Mouse (Mus musculus) forebrain, embryonic 12.5 days (tissue): ENCODE measurements around the gene Bcas3. TPM values are rescaled to one million over a fixed set of nuclear protein-coding genes. Genes with fewer than 3 reads are reported as not detected.

Experiments used
- ATAC-seq: fragments of 200-750 bp; cut with Nextera tagmentation; 2 replicates; pipeline ENCODE4 v1.8.0; 2017; ENCODE audit warnings: moderate TSS enrichment; ENCODE audit not compliant: low FRiP score
- H3K27ac ChIP-seq: fragments of 300-500 bp; sonication (generic); 2 replicates; pipeline ENCODE4 v1.5.1; 2016; ENCODE audit warnings: mild to moderate bottlenecking
- H3K27me3 ChIP-seq: fragments of 300-500 bp; sonication (generic); 2 replicates; pipeline ENCODE4 v1.6.1; 2016; ENCODE audit warnings: mild to moderate bottlenecking
- H3K36me3 ChIP-seq: fragments of 300-500 bp; sonication (generic); replicated peaks from 2 replicates; pipeline ENCODE4 v1.6.1; 2016; ENCODE audit warnings: mild to moderate bottlenecking
- H3K4me1 ChIP-seq: fragments of 300-500 bp; sonication (generic); 2 replicates; pipeline ENCODE4 v1.6.1; 2016
- H3K4me2 ChIP-seq: fragments of 300-500 bp; sonication (generic); 2 replicates; pipeline ENCODE4 v1.6.1; 2016; ENCODE audit warnings: mild to moderate bottlenecking, moderate library complexity
- H3K4me3 ChIP-seq: fragments of 300-500 bp; sonication (generic); replicated peaks from 2 replicates; pipeline ENCODE4 v1.5.1; 2016; ENCODE audit warnings: mild to moderate bottlenecking
- H3K9ac ChIP-seq: fragments of 300-500 bp; sonication (generic); 2 replicates; pipeline ENCODE4 v1.6.1; 2016; ENCODE audit warnings: mild to moderate bottlenecking
- H3K9me3 ChIP-seq: fragments of 300-500 bp; sonication (generic); 2 replicates; pipeline ENCODE4 v1.6.1; 2016
- WGBS: fragments of 180-500 bp; shearing (Covaris S2); methylation state at CpG from one replicate; pipeline ENCODE4 v1.1.7; 2016; 5-methylcytosine and 5-hydroxymethylcytosine counted together
- polyA plus RNA-seq: library from polyadenylated mRNA; unstranded; fragments of >200 nt; fragmentation: Nextera tagmentation; extraction: Ambion mirVana; gene quantifications from 2 replicates; pipeline ENCODE4 v1.2.1, GENCODE M21; 2016

Bcas3 gene
- polyA plus RNA-seq, 1 experiment from 2014 or later = 19.1 TPM

DNA sequence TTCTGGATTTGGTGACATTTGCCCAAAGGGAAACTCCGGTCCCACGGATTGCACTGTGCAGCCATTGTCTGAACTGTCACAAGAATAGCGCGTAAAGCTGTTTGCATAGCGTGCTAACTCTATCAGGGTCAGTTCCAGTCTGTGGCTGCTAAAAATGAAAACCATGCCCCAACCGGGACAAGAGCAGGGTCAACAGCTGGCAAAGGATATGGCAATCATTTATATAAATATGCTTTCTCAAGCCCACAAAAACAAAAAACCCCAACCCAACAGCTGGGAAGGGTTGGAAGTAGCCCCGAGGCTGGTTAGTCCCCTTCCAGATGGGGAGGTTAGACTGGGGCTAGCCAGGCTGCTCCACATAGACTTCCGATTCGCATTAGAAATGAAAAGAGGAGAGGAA lies 314.8 kb downstream of the Bcas3 start:
- H3K27ac ChIP-seq = no peak overlapping the region
- no peak overlapping the region for H3K9ac ChIP-seq
- no peak overlapping the region for H3K4me2 ChIP-seq
- H3K36me3 ChIP-seq = no peaks in the 10 kb centered on the region
- no peaks in the 10 kb centered on the region for H3K9me3 ChIP-seq
- 60% methylated on average over 9 of the region's 9 CpGs for WGBS
- no peak for ATAC-seq
- peaks cover 13% of the 10 kb centered on the region; the same call in 1 of the 2 replicates for H3K4me1 ChIP-seq
- no peak overlapping the region for H3K4me3 ChIP-seq
- H3K27me3 ChIP-seq = 0 out of 2 replicates have a peak, but pooled peaks cover 4% of the 10 kb centered on the region

GRCm38 (mm10) chr11:85672881-85673475 lies 320.0 kb downstream of the Bcas3 start:
- no peak overlapping the region for H3K4me2 ChIP-seq
- no peak overlapping the region for H3K4me3 ChIP-seq
- peaks cover 10% of the 10 kb centered on the region for H3K4me1 ChIP-seq
- no peak overlapping the region for H3K27ac ChIP-seq
- H3K9me3 ChIP-seq = no peaks in the 10 kb centered on the region
- ATAC-seq = no peak
- H3K27me3 ChIP-seq = peaks cover 23% of the 10 kb centered on the region
- H3K36me3 ChIP-seq = no peaks in the 10 kb centered on the region
- H3K9ac ChIP-seq = no peak overlapping the region
- WGBS = 81% methylated on average over 10 of the region's 10 CpGs

DNA sequence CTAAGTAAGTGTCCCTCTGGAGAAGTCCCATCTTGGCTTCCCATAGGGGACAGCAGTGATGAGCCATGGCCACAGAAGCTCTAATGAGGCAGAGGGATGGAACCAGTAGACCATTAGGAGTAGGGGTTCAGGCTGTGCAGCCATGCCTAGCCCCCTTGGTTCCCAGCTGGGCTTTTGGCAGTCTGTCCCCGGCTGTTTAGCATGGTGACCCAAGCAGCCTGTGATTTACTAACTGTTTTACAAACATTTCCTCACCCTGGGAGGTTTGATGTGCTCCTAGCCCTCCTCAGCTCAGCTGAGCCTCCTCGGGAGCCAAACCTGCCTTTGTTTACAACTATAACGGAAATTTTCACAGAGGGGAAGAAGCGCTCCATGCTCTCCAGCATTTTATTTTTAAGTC lies 322.3 kb downstream of the Bcas3 start:
- Histone ChIP-seq H3K9ac (no peak overlapping the region), H3K27me3 (peaks cover 23% of the 10 kb centered on the region), H3K4me2 (no peak overlapping the region), H3K4me3 (no peak overlapping the region), H3K4me1 (peaks cover 17% of the 10 kb centered on the region), H3K9me3 (no peaks in the 10 kb centered on the region), H3K27ac (no peak overlapping the region), H3K36me3 (no peaks in the 10 kb centered on the region)
- no peak for ATAC-seq
- WGBS = 55% methylated on average over 4 of the region's 4 CpGs

- no peak overlapping the region for H3K4me3 ChIP-seq
- no peak overlapping the region for H3K9ac ChIP-seq
- H3K4me2 ChIP-seq = no peak overlapping the region
- no peak for ATAC-seq
- no peaks in the 10 kb centered on the region for H3K36me3 ChIP-seq
- no peaks in the 10 kb centered on the region for H3K9me3 ChIP-seq
- 78% methylated on average over 10 of the region's 10 CpGs for WGBS
- peaks cover 23% of the 10 kb centered on the region for H3K27me3 ChIP-seq
- no peak overlapping the region for H3K27ac ChIP-seq
- peaks cover 17% of the 10 kb centered on the region for H3K4me1 ChIP-seq
Observed at GRCm38 (mm10) chr11:85676357-85677004, 323.5 kb downstream of the Bcas3 start.

DNA sequence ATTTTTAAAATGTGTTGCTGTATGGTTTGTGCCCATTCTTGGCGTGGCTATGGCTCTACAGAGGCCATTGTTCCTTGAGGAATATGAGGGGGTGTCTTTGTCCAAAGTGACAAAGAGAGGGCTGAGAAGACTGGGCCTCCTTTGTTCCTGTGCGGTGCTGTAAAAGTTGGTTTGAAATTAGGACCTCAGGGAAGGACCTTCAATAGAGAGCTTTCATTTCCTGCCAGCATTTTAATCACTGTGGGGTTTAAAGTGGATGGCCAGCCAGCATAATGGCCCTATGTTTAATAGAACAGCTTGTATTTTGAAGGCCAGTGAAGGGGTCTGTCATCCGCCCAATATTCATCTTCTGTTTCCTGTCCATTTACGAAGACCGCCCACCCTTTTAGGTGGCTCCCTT lies 325.7 kb downstream of the Bcas3 start:
- no peak for ATAC-seq
- no peak overlapping the region for H3K4me2 ChIP-seq
- no peaks in the 10 kb centered on the region for H3K9me3 ChIP-seq
- peaks cover 23% of the 10 kb centered on the region for H3K4me1 ChIP-seq
- H3K36me3 ChIP-seq = no peaks in the 10 kb centered on the region
- H3K9ac ChIP-seq = no peak overlapping the region
- WGBS = 21% methylated on average over 5 of the region's 5 CpGs
- peaks cover 19% of the 10 kb centered on the region for H3K27me3 ChIP-seq
- no peak overlapping the region for H3K27ac ChIP-seq
- no peak overlapping the region for H3K4me3 ChIP-seq

DNA sequence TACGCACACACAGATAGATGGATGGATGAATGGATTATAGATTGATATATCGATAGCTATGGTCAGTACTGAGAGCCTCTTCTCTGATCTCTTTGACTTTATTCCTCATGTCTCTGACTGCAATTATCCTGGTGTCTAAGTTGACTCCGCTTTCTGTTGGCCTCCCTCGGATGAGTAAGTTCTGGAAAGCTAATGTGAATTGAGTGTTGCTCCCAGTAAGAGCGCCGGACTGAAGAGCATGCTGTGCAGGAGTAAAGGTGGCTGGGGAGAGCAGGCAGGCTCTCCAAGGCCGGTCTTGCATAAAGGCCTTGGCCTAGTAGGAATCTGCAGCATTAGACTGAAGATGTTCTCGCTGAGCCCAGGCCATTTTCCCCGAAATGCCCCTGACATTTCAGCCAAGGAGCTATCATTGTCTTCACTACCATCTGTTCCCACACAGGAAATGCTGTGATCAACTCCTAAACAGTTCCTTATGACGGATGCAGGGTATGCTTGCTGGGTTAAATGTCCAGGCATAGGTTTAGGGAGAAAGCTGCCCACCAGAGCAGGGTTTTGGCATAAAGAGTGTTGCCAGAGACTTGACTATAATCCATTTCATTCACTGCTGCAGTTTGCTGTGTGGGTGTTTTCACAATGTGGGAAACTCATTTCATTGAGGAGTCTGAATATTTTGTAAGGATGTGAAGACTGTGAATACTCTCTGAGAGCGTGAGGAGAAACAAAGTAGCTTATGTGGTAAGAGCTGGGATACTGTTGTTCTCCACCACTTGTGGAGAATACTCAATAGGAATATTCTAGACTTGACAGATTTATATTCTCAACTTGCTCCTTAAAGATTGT lies 328.8 kb downstream of the Bcas3 start:
- no peak for ATAC-seq
- 89% methylated on average over 11 of the region's 11 CpGs for WGBS
- no peak overlapping the region for H3K4me3 ChIP-seq

DNA sequence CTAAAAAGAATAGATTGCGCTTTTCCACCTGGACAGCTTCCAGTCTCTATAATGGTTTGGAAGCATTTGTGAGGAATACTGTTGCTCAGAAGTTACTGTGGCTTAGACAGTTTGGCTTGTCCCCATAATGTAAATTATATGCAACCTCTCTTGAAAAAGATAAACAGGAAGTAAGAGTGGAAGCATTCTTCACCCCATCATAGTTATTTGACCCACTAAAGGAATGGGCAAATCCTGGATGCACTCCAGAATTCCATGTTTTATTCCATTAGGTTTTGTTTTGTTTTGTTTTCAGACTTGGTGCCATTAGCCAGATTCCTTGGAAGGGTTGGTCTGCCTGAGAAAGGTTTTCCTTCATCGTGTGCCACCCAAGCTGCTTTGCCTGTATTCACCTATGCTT lies 332.0 kb downstream of the Bcas3 start:
- 87% methylated on average over 2 of the region's 2 CpGs for WGBS
- no peaks in the 10 kb centered on the region for H3K9me3 ChIP-seq
- H3K36me3 ChIP-seq = no peaks in the 10 kb centered on the region
- no peak overlapping the region for H3K9ac ChIP-seq
- peaks cover 6% of the 10 kb centered on the region; the same call in 1 of the 2 replicates for H3K4me1 ChIP-seq
- no peak overlapping the region for H3K27ac ChIP-seq
- no peak overlapping the region for H3K4me2 ChIP-seq
- peaks cover 3% of the 10 kb centered on the region; the same call in 1 of the 2 replicates for H3K27me3 ChIP-seq
- ATAC-seq = no peak
- H3K4me3 ChIP-seq = no peak overlapping the region

More for the DNA sequence above, 328.8 kb downstream of the Bcas3 start:
- Histone ChIP-seq H3K27ac (no peak overlapping the region), H3K27me3 (peaks cover 10% of the 10 kb centered on the region), H3K9ac (no peak overlapping the region), H3K4me1 (peaks cover 23% of the 10 kb centered on the region), H3K4me2 (no peak overlapping the region), H3K9me3 (no peaks in the 10 kb centered on the region), H3K36me3 (no peaks in the 10 kb centered on the region)

DNA sequence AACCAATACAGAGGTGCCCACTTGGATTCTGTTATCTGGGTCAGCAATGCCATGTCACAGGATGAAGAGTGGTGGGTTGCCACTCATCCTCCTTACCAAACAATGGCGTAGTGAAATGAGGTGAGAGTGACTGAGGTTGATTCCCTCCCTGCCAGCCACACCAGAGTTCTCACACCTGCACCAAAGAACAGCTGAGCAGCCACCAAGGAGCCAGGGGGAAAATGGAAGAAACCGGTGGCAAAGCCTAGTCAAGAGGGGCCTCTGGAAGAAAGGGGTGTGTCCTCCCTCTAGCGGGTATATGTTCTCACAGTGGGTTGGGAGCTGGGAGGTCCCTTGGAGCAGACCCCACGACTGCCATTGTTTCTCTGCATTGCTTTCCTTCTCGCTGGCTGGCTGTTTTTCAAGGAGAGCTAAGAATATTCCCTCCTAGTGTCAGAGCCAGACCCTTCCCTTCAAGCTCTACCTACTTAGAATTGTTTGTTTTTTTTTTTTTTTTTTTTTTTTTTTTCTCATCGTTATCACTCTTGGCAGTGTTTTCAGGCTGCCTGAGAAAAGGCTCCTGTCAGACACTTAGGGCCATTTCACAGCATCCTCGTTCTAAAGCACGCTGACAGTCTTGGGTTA lies 335.0 kb downstream of the Bcas3 start:
- Histone ChIP-seq H3K4me3 (no peak overlapping the region), H3K9me3 (no peaks in the 10 kb centered on the region), H3K9ac (no peak overlapping the region), H3K36me3 (no peaks in the 10 kb centered on the region), H3K4me1 (peaks cover 5% of the 10 kb centered on the region; the same call in 1 of the 2 replicates), H3K27me3 (peaks cover 9% of the 10 kb centered on the region; the same call in 1 of the 2 replicates), H3K27ac (no peak overlapping the region), H3K4me2 (no peak overlapping the region)
- 41% methylated on average over 8 of the region's 8 CpGs for WGBS
- no peak for ATAC-seq

DNA sequence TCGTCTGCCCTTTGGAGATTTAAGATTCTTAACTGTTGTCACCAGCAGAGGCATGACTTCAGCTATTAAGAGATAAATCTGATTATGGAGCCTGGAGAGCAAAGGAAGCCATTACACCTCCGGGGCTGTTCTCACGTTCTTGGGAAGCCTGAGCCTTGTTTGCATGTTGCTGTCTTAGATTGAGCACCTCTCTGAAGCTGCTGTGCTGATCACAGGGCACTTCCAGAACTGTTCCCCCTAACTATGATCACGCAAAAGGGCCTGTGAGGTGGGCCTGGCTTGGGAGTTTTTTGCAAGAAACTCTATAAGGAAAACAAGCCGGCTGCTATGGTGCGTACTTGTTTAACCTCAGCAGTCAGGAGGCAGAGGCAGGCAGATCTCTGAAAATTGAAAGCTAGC lies 335.5 kb downstream of the Bcas3 start:
- Histone ChIP-seq H3K9me3 (no peaks in the 10 kb centered on the region), H3K27me3 (peaks cover 14% of the 10 kb centered on the region), H3K36me3 (no peaks in the 10 kb centered on the region), H3K9ac (no peak overlapping the region), H3K27ac (no peak overlapping the region), H3K4me3 (no peak overlapping the region), H3K4me1 (peaks cover under 1% of the 10 kb centered on the region; the same call in 1 of the 2 replicates), H3K4me2 (no peak overlapping the region)
- no peak for ATAC-seq
- 83% methylated on average over 6 of the region's 6 CpGs for WGBS

DNA sequence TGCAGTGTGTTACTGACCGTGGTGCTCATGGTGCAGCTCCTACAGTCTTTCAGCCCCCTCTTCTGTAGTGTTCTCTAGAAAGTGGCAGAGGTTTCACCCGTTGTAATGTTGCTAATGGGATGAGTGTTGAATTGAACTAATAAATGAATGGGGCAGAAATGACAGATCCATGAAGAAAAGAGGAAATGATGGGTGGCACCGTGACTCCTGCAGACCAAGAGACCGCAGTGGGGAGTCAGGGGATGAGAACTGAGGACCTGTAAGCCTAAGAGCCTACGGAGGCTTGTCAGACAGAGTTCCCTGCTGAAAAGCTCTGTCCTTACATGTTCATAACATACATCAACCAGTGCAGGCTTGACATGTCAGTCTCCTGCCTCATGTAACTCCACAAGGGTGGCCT lies 336.3 kb downstream of the Bcas3 start:
- Histone ChIP-seq H3K9me3 (no peaks in the 10 kb centered on the region), H3K9ac (no peak overlapping the region), H3K36me3 (no peaks in the 10 kb centered on the region), H3K27ac (no peak overlapping the region), H3K27me3 (peaks cover 16% of the 10 kb centered on the region), H3K4me1 (no peaks in the 10 kb centered on the region; the same call in 1 of the 2 replicates), H3K4me2 (no peak overlapping the region), H3K4me3 (no peak overlapping the region)
- no peak for ATAC-seq
- 90% methylated on average over 5 of the region's 5 CpGs for WGBS

DNA sequence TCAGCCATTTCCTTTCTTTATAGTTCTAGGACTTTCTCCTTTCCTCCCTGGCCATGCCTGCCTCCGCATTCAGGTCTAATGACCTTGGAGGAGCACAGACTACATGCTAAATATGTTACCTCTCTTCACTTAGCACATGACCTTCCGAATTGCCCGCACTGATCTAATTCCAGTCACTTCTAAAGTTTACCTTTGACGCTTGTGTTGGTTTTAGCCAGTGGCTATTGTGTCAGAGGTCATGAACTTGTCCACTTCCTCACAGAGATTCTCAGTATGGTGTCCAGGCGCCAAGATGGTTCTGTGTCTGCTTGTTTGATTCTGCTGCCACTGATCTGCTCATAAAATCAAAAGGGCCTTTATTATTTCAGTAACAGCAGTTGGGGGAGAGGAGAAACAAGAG lies 338.3 kb downstream of the Bcas3 start:
- 72% methylated on average over 5 of the region's 5 CpGs for WGBS
- H3K27me3 ChIP-seq = peaks cover 31% of the 10 kb centered on the region
- no peak for ATAC-seq
- no peak overlapping the region for H3K4me3 ChIP-seq
- H3K4me2 ChIP-seq = no peak overlapping the region
- no peaks in the 10 kb centered on the region for H3K9me3 ChIP-seq
- H3K27ac ChIP-seq = no peak overlapping the region
- peaks cover under 1% of the 10 kb centered on the region; the same call in 1 of the 2 replicates for H3K4me1 ChIP-seq
- H3K36me3 ChIP-seq = no peaks in the 10 kb centered on the region
- no peak overlapping the region for H3K9ac ChIP-seq

DNA sequence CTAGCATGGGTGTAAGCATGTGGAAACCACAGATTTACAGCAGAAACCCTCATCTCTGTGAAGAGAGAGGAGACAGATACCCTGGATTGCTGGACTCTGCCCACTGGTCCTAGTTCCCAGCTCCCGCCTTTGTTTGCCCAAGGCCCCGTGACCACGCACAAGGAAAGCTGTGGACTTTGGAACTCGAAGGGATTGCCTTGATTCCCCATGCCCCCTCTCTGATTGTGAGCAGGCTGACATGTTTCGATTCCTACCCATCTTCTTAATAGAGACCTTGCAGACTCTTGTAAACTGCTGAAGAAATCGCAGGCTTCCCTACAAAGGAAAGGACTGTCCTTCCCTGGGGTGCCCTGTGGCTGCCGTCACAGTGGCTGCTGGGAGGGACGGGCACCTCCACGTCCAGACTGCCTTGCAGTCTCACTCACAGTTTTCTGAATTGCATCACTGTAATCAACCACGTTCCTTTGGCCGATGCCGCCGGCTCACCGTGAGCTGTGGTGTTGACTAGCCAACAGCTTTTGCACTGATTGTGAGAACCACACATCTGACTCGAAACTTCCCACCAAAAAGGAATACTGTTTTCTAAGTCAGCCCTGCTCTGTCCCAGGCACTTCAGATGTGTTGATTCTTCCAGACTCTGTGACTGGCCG lies 342.8 kb downstream of the Bcas3 start:
- Histone ChIP-seq H3K4me1 (peaks cover 10% of the 10 kb centered on the region), H3K27ac (no peak overlapping the region)
- WGBS = 79% methylated on average over 16 of the region's 16 CpGs

More for the DNA sequence above, 342.8 kb downstream of the Bcas3 start:
- Histone ChIP-seq H3K4me3 (no peak overlapping the region), H3K9ac (no peak overlapping the region), H3K36me3 (no peaks in the 10 kb centered on the region), H3K27me3 (peaks cover 43% of the 10 kb centered on the region), H3K4me2 (no peak overlapping the region), H3K9me3 (no peaks in the 10 kb centered on the region)
- ATAC-seq = no peak
